Mouse (Mus musculus): Measurements from ENCODE around the gene Cyct.

DNA sequence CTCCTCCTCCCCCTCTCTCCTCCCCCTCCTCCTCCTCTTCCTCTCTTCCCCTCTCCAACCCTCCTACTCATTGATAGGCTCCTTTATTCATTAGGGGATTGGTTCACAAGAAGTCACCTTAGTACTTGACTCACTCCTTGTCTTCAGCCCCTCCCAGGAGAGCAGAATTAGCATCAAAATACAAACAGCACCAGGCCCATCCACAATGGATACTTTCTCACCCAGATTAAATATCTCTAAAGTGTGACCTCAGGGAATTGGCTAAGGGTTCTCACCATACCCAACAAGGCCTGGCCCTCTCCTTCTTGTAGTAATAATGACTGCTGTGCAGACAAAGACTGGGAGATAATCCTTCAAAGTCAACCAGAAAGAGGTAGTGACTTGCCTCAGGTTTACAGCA, 39.9 kb upstream of the Cyct start:
- TF ChIP-seq CTCF (IDR thresholded peaks at IDR 0.05; ENCODE audit: low read depth) (no peak), EP300 (optimal IDR thresholded peaks at IDR 0.05) (no peak)

All from stomach, postnatal 0 days (tissue).